Mouse (Mus musculus): ENCODE data around the gene Igfn1.

DNA sequence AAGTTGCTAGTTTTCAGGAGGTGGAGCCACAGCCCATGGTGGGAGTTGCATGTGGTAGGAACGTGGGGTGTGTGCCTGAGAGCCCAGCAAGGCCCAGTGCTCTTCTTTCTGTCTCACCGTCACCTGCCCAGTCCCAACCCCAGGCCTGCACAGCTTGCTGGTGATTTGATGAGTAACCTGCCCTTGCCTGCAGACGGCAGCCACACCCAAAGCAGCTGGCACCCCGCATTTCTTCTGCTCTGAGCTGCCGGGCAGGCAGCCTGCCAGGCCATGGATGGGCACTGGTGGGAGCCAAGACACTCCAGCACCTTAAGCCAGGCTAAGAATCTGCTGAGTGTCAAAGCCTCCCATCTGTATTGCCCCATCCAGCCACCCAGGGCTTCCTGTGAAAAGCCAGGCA lies 80.3 kb downstream of the Igfn1 start:
- TF ChIP-seq POLR2A (IDR thresholded peaks at IDR 0.05; ENCODE audit: low read depth, low read length) (no peak), CTCF (IDR thresholded peaks at IDR 0.05; ENCODE audit: extremely low read depth, insufficient read depth, insufficient read length, insufficient replicate concordance) (no peak)
